Mouse (Mus musculus) brain, embryonic 18.5 days (tissue): ENCODE results near the gene Cd300ld3.

Source experiments
- DNase-seq: peaks from one replicate; pipeline ENCODE4 v3.0.0-alpha.2; 2012; ENCODE audit warnings: low read depth, low spot score

Gene Cd300ld3

DNA sequence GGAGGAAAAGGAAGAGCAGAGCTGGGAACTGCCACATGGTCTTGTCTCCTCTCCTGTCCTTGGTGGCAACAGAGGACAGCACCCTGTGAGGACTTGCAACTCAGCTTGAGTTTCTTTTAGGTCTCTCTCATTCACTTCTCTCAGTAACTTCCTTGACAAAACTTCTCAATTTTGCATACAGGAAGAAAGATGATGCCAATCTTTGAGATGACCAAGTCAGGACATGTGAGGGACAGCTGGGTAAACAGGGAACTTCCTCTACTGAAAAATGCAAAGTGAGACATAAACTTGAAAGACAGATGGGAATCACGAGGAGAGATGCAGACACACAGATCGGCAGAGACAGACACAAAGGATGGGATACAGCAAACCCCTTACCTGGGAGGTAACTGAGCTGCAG, at the start of gene Cd300ld3:
TSS of gene Cd300ld3 (minus strand) at position 151 of the 400 bp plus-strand sequence.
- DNase-seq = no peak

DNA sequence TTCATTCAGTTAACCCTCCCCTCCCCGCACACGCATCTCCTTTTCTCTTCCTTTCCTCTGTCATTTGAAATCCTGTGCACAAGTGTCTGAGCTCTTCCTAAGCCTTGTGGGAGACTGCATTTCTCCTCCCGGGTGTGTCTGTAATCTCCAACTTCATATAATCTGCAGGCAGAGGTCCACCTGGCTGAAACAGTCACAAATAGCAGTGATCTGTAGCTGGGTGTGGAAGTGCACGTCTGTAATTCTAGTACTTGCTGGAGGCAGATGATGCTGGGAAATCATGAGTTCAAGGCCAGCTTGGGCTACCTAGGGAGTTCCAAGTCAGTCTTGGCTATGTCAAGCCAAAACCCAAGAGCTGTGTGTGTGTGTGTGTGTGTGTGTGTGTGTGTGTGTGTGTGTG, 43.9 kb upstream of the Cd300ld3 start:
- DNase-seq = no peak

DNA sequence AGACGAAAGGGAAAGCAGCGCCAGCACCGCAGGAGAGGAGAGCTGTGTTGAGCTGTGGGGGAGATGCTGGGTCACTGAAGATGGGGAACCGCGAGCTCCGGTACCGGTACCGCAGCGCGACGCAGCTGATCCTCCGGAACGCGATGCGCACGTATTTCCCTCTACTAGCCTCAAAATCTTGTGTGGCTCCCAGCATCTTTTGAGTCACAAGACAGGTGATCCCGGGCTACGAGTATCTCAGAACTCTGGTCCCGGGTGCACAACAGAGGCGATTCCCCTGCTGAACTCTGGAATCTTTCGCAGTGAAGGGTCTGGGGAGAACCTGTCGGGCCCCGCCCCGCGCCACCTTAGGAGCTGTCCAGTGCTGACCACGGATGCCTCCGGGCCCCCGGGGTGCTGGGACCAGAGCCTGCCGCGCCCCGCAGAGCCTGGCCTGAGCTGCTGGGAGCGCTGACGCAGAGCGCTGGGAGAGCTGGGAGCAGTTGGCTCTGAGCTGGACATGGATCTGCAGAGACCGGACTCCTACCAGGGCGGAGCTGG, 43.2 kb upstream of the Cd300ld3 start, which contains the start of gene Rab37:
TSS of gene Rab37 (plus strand) at position 70 of the 540 bp plus-strand sequence.
- DNase-seq = no peak

DNA sequence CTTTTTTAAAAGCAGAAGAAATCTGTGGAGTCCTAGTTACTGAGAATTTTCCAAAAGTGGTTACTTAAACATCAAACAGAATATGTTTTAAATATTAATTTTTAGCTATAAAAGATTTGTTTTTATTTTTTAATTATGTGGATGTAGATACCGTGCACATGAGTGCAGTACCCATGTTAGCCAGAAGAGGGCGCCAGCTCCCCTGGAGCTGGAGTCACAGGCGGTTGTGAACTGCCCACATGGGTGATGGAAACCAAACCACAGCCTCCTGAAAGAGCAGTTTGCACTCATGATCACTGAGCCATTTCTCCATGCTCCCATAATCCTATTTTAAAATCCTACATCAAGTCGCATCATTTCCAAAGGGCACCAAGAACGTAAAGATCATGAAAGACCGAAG, 41.6 kb upstream of the Cd300ld3 start:
- no peak for DNase-seq

DNA sequence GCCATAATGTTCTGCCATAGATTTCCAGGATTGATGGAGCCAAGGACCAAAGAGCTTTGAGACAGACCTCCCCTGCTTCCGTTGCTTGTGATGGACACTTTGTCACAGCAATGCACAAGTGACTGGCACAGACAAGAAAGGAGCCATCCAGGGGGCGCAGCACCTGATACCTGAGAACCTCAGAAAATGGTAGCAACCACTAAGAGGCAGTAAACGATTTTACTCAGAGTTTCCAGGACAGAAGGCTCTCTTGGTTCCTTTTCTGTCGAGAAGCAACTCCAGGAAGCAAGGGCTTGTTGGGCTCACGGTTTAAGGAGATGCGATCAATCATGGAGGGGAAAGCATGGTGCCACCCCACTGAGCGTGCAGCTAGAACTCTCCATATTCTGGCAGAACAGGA, 38.0 kb upstream of the Cd300ld3 start:
- no peak for DNase-seq

DNA sequence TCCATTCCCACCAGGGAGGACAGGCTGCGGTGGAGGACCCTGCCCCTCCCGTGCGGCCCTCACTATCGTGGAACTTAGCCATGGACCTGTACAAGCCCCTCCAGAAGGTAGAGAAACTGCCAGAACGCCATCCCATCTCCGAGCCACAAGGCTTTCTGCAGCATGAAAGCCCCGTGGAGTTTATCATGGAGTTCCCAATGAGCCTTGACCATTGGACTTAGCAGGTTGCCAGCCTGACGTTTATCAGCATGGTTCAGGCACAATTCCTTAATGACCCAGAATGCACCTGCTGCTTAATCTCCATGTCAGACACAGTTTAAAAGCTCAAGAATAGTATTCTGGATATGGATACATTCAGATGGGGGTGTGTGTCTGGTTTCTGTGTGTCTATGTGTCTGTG, 36.9 kb upstream of the Cd300ld3 start:
- no peak for DNase-seq

DNA sequence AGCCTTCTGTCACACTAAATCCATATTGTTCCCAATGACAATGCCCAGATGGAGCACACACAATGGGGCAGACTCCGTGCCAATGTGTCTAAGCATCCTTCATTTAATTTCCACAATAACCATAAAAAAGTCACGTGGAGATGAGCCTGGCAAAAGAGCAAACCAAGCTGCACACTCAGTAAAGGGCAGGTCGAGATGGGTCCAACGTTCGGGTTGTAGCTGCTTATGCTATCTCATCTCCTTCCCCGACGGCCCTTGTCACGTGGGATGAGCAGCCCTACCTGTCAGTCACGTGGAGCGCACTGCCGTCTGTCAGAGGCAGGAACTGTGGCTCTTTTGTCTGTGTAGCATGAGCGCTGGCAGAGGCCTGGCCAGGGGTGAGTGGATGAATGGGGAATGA, 36.4 kb upstream of the Cd300ld3 start:
- DNase-seq = no peak

DNA sequence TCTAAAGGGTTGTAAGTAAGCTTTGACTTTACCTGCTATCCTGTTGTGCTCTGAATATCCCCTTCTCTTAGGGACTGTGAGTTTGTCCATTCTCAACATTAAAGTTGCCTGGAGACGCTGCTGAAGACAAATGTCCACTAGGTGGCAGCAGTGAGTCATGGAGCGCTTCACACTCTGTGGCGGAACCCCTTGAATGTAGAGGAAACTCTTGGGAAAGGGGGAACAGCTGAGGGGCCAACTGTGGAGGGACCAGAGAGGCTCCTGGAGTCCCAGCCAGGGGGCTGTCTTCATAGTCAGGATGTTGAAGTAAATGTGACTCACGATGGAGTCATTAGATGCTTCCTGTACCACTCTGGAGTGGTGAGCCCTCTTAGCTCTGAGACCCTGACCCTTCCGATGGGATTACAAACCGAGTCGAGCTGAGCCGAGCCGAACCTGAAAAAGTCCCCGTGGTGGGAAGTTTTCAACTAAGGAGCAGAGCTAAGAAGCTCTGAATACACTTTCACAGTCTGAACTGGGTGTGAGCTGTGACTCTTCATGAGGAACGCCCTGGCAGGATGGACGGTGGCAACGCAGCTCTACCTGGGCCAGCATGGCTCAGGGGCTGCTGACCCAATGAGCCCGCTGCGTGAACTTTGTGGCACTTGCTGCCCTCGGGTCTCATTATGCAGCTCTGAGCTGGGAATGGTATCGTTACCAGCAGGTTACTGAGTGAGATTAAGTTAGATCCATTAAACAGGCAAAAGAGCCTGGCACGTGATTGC, 35.3 kb upstream of the Cd300ld3 start:
- DNase-seq = peak; percentile 28

DNA sequence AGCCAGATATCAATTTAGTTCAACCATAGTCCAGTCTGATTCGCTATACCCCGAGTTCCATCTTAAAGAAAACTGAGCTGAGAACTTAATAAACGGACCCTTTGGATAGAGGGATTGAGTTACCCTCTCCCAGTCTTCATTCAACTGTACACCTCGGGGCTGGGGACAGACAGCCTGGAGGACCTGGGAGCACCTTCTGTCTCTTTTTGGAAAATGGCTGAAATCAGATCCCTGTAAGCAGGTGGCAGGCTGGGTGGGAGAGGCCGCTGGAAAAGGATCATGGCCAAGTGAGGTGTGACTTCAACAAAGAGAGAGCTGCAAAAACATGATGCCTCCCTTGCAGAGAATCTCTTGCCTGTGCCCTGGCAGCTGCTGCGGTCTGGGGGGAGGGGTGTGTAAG, 34.0 kb upstream of the Cd300ld3 start:
- no peak for DNase-seq

DNA sequence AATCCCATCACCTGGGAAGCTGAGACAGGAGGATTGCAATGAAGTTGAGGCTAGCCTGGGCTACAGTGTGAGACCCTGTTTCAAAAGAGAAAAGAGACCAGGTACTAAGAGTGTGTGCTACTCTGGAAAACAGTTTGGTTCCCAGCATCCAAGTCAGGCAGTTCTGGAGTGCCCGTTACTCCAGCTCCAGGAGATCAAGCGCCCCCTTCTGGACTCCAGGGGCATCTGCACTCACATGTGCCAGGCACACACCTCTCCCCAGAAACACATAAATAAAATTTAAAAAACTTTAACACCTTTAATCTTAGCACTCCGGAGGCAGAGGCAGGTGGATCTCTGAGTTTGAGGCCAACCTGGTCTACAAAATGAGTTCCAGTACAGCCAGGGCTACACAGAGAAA, 33.2 kb upstream of the Cd300ld3 start:
- no peak for DNase-seq

DNA sequence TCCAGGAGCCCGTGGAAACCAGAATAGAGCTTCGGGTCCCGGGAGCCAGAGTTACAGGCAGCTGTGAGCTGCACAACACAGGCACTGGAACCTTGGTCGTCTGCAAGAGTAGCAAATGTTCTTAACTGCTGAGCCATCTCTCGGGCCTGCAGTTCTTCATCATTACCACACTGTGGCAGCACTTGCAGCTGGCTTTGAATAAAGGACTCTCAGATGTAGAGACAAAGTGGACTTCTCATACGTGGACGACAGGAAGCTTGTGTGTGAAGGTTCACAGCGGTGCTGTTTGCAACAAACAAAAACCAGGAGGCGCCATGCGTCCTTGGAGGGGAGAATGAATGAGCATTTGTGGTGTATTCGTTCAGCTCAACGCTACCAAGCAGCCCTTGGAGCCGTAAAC, 32.7 kb upstream of the Cd300ld3 start:
- peak; percentile 24 for DNase-seq

DNA sequence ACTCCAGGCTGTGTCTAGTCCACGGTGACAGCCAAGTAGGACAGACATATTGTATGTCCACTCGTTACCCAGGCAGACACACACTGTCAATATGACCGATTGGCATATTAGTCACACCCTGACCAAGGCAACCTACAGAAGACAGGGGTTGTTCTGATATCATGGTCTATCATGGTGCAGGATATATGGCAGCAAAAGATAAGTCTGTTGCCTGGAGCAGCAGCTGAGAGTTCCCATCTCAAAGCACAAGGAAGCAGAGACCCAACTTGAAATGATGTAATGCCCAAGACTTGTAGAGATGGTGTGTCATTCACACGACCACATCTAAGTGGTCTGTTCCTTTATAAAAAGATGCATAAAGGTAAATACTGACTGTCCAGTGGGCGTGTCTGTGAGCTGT, 30.5 kb upstream of the Cd300ld3 start:
- DNase-seq = no peak

DNA sequence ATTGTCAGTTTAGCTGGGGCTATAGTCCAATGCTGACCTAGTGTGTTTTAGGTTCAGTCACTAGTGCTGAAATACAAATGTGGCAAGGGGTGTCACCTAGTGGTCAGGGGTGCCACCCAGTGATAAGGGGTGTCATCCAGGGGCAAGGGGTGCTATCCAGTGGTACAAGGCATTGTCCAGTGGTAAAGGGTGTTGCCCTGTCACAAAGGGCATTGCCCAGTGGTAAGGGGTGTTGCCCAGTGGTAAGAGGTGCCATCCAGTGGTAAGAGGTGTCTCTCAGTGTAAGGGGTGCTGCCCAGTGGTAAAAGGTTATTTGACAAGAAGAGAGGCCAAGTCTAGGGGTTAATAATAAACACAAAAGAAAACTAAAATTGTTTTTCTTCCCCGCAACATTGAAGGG, 29.2 kb upstream of the Cd300ld3 start:
- DNase-seq = no peak

DNA sequence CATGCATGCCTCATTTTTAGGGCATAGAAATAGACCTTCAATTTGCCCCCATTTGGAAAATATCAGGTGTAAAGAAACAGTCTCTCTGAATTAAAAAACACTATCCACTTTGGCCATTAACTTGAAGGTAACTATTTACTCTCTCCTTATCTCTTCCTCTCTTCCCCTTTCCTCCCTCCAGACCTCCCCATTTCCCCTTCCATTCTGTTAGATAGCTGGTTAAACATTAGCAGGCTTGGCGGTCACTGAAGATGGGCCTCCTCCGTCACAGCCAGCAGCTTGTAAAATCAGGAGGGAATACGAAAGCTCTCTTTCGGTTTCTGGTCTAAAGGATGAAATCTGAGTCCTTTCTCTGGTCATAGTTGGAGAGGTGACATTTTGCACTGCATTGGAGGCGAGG, 27.6 kb upstream of the Cd300ld3 start:
- no peak for DNase-seq

DNA sequence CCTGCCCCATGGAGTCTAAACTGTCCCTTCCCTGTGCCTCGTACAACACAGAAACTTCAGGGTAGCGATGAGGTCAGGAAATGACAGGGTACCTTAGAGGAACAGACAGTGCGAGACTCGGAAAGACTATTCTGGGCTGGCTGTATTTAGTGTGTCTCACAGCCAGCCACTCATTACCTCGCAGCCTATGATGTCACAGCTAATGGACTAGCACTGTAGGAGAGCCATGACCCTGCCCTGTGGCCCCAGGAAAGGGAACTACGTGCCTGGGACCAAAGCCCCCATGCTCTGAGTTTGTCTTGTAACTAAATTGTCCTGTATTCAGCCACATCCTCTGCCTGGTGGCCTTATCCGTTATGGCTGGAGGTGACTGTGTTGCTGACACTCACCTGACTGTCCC, 27.2 kb upstream of the Cd300ld3 start:
- DNase-seq = no peak

DNA sequence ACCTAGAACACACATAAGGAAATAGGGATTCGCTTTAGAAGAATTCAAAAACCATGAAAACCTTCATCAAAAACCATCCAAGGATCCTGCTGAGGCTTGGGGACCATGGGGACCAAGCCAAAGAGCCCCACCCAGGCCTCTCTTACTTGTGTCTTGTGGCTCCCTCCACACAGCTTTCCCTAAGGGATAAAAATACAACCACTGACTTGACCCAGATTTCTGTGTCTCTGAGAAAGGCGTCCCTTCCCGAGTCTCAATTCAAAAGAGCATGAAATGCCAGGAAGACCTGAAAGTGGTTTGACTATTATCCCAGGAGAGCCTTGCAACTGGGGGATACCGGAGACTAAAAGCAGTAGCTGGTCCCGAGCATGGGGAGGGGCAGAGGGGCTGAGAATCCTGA, 24.8 kb upstream of the Cd300ld3 start:
- DNase-seq = no peak

DNA sequence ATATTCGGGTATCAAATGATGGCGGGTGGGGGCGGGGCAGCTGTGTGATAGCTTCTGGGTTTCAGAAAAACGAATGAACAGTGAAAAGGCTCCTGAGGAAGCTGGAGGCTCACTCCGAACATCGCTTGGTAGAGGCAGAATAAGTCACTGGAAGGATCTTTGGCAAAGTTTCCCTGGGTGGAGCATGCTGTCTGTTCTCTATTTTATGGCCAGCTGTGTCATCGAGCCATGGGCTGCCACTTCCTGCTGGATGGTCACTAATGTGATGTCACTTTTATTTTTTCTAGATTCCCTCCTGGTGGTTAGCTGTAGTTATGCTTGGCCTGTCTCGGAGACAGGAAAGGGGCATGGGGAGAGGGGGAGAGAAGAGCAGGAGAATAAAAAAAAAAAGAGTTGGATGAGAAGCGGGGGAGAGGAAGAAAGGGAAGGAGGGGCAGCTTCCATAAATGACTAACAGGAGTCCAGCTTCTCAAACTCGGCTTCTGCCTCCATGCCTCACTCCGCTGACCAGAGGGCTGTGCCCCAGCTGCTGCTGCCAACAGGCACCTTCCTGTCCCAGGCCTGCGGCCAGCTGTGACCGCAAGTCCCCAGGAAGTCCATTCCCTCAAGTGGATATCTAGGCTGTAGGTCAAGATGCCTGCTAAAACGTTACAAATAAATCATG, 23.6 kb upstream of the Cd300ld3 start:
- DNase-seq = no peak

DNA sequence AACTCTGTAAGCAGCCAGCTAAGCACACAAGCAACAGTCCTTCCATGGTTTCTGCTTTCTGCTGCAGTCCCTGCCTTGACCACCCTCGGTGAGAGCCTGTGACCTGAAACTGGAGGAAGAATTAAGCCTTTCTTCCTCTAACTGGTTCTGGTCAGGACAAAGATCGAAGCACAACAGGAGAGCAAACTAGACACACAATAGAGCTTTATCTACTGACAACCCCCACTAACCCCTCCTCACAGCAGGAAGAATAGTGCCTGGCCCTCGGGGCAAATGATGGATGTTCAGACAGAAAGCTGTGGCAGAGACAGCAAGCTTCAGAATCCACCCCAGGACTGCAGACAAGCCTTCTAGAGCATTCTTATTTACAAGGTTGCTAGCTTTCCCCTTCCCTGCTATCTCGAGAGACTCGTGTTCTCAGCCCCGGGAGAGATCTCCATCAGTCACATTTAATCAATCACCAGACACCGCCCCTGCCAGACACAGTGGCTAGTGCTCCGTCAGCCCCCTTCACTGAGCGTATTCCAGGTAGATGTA, 22.9 kb upstream of the Cd300ld3 start:
- no peak for DNase-seq

DNA sequence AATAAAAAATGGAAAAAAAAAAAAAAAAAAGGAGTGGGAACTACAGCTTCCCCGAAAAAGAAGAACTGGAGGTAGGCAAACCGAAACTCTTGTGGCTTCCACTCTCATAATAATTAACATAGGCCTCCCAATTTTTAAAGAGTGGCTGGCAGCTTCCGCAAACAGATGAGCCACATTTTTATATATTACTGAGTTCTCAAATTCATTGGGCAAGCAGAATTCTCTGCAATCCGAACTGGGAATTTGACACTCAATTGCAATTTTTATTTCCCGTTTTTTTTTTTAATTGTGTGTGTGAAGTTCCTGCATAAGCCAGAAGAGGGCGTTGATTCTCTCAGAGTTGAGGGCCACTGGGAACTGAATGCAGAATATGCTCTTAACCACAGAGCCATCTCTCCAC, 18.6 kb upstream of the Cd300ld3 start:
- no peak for DNase-seq

DNA sequence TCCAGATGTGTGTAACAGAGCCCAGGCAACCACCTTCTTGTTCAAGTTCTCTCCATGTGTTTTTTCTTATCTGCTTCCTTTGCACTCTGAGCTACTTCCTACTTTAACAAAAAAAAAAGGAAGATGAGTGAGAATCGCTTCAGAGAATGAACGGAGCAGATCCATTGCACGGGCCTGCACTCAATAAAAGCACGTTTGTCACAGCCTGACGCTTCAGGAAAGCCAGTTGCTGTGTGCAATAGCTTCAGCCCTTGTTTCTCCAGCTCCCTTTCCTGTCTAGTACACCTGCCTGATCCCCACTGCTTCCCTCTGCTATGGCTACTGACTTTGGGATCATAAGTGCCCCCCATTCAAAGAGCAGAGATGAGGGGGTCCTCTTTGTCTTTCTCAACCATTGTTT, 13.9 kb upstream of the Cd300ld3 start, which contains the start of gene Cd300e:
TSS of gene Cd300e (minus strand) at position 101 of the 400 bp plus-strand sequence.
- no peak for DNase-seq

DNA sequence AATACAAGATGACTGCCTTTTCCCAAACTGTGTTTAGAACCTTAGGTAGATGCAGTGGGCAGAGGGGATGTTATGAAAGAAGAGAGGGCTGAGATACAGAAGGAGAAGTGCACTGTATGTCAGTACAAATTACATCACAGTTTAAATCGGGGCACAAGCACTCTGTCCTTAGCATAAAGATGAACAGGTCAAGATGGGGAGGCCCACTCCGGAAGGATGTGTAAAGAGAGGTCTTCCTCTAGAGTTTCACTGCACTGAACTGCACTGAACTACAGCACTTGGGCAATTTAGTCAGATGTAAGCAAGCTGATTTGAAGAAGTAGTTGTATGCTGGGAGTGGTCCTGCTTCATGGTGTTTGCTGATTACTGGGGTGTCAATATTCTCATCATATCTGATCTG, 11.6 kb upstream of the Cd300ld3 start:
- no peak for DNase-seq

DNA sequence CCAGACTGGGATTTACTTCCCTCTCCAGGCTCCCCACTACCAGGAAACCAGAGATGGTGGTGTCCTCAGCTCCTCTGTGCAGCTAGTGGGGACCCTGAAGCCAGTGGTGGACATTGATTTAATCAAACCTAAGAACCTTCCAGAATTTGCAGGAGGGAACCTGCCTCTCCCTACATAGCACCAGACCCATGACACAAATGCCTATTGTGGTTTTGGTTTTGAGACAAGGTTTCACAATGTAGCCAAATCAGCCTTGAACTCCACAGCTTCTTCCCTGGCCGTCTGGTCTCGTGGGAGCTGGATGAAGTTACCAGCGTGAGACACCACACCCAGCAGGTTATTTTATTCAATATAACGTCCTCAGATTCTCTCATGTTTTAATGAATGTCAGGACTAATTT, 10.5 kb upstream of the Cd300ld3 start:
- no peak for DNase-seq

DNA sequence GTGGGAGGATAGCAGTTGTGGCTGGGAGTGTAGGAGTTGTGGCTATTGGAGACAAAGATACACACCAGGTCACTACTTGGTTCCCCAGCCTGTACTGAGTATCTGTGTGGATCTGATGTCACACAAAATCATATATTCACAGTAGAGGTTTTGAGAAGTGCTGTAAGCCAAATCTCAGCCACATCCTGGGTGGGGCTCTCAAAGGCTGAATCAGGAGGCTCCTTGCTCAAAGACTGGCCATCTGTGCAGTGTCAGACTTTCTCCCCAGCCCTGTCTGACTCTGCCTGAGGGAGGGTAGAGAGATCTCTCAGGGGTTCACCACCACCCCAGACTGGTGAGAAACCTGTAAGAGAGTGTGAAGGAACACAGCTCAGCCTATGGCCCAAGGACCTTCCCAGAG, 6.3 kb upstream of the Cd300ld3 start:
- DNase-seq = no peak
